Mouse (Mus musculus) layer of hippocampus, postnatal 10 days (tissue): ENCODE results near the gene Aff1. TPM values are rescaled to one million over a fixed set of nuclear protein-coding genes. Genes with fewer than 3 reads are reported as not detected.
A peak's percentile ranks its signal among the peaks of the same experiment; 100 is the strongest.

Experiments
- DNase-seq, 2 experiments: peaks; one replicate each; pipeline ENCODE4 v3.0.0; 2021; ENCODE audit warnings: low spot score in 2 of 2
- total RNA-seq, 2 experiments: library from RNA; stranded (reverse); gene quantifications; 2 replicates each; pipeline ENCODE4 v1.2.3; 2021

Aff1 gene
- total RNA-seq, 2 experiments from 2014 or later, result 10.3 to 11.1 TPM

DNA sequence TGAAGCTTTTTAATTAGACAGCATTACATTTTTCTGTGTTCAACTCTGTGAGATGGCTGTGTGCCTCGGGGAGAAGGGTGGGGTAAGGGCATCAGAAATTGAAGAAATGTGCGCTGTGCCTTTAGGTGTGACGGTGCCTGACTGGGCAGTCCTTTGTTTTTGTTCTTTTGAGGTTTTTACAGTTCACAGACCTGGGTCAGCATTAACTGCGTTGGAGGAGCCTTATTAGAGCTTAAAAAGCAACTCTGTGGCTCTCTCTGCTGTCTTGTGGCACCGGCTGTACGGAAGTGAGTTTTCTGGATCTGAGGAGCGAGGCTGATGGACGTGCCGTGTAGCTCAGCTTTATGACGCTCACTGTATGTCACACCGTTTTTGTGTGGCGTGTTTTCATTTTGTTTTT is 137.0 kb downstream of the Aff1 start:
- no peak for DNase-seq

- no peak for DNase-seq
These were observed 138.7 kb downstream of the Aff1 start for GRCm38 (mm10) chr5:103830886-103831285.

DNA sequence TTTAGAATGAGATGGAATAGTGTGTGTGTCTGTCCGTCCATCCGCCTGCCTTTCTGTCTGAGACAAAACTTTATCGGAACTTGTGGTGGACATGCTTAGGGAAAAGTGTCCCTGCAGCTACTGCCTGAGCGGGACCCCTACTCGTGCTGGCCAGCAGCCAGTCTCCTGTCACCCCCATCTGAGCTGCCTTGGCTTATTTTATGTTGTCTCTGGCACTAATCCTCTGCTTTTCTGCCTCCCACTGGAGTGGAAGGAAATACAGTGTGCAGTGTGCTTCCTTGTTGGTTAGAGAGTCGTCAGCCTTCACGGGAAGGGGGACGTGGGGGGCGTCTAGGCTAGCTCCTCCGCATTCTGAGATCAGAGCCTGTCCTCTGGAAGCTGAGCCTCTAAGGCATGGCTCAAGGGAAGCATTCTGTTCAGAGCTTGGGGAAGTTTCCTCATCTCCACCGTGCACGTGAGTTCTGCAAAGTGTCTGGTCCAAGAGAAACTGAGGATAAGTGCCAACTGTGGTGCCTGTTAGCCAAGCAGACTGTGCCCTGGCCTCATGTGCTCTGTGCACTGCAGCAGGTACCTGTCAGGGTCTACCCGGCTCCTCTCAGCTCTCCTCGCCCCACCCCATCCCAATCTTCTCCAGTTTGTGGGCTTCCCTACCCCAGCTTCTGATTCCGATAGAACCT is 143.4 kb downstream of the Aff1 start:
- no peak for DNase-seq

- DNase-seq, result peak in 1 of 2 experiments; percentile 10
These were observed 144.1 kb downstream of the Aff1 start for GRCm38 (mm10) chr5:103836148-103836784.

- DNase-seq, result no peak
These were observed 146.5 kb downstream of the Aff1 start for GRCm38 (mm10) chr5:103838550-103839264.

GRCm38 (mm10) chr5:103839265-103839626 is 147.1 kb downstream of the Aff1 start:
- no peak for DNase-seq

- peak; percentile 58 to 73 for DNase-seq
These were observed 151.8 kb downstream of the Aff1 start for GRCm38 (mm10) chr5:103843938-103844337.

DNA sequence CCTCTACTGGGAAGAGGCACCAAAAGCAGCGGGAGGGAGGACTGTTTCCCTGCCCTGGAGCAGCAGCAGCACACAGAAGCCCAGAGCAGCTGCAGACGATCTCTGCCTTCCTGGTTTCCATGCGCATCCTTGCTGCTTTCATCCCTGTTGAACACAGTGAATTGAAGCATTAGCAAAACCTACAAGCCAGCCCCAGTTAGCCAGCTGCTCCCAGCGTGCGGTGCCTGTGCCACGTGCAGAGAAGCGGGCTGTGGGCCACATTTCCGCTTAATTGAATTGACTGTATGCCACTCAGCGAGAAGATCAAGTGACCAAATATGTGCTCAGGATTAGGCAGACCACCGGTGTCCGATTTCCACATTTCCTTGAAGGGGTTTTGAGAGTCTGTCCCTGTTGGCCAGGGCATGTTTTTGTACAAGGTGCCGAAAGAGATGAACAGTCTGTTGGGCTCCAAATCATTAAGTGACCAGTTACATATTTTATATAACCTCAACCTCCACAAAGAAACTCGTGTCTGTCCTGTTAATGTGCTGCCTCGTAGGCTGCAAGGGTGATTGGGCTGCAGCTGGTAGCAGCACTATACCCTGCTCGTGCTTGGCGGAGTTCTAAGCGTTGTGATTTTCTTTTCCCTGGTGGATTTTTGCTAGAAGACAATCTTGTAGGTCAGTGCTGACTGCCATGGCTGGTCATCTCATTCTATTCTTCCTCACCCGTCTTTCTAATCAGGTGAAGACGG is 153.4 kb downstream of the Aff1 start:
- DNase-seq, result peak; percentile 65 to 69

GRCm38 (mm10) chr5:103846154-103846551 is 154.0 kb downstream of the Aff1 start:
- DNase-seq, result no peak

DNA sequence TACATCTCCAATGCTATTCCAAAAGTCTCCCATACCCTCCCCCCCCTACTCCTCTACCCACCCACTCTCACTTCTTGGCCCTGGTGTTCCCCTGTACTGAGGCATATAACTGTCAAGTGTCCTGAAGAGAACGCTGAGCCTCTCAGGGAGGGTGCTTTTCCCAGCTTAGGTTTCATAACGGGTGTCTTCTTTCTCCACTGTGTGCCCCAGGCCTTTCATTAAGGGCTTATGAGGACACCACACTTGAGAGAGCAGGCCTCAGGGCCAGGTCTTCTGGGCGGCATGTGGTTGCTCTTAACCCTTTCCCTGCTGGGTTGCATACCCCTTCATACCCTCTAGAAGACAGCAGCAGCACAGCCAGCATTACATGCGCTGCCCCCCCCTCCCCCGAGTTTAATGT is 154.4 kb downstream of the Aff1 start:
- no peak for DNase-seq

DNA sequence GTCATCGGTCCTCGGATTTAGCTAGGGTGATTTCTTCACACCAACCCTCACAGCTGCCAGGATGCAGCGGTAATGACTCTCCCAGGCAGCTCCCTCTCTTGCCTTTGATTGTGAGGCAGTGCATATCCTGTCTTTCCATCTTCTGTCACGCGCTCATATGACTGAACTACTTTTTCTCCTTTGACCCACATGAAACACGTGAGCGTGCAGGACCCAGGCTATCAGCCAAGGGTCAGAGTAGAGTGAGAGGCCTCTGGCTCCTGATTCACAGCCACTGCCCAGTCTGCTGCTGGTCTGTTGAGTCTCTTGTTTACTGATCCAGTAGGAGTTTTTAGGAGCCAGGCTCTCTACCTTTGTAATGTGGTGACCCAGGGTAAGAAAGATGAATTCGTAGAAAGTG is 156.4 kb downstream of the Aff1 start:
- DNase-seq, result no peak

GRCm38 (mm10) chr5:103852756-103853549 is 160.8 kb downstream of the Aff1 start:
- DNase-seq, result no peak

GRCm38 (mm10) chr5:103854041-103854806 is 162.1 kb downstream of the Aff1 start:
- DNase-seq, result peak; percentile 43 to 66

DNA sequence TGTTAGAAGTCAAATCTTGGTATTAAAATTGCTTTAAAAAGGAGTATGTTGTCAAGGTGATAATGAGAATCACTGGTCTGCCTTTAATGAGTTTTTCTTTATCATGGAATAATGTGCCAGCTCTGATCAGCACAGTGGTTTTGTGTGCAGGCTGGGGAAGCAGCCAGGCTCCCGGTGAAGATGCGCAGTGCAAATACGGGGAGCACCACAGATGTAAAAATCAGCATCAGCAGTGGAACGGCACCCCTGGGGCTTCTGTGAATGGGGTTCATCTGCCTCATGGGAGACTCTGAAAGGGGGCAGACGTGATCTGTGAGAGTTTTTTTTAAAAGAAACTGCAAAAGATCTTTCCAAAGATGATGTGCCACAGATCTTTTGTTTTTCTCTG is 162.6 kb downstream of the Aff1 start:
- no peak for DNase-seq

DNA sequence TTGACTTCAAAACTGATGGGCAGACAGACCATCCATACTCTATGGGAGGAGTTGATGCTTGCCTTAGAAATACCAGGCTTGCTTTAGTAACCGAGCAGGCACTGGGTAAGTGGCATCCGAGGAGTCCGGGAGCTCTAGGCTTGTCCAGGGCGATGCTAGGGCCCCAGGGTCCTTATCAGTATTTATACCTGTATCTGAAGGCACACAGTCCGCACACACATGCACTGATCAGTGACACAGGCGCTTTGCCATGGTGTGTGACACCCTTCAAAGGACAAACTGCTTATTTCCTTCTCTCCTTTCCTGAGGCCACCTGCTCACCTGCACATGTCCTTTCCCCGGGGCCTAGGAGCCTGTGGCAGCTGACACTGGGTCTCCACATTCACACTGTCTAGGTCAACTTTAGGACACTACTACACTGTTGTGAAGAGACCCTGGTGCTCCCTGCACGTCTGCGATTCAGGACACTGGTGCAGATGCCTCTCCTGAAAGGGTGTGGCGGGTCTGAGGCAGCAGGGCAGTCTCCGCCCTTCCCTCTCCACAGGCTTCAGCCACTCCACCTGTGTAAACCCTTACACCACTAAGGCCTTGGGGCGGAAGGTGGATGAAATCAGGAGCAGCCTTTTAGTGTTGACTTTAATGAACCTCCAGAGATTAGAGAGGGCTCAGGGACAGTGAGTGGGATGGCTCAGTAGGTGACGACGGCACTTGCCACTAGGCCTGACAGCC is 163.5 kb downstream of the Aff1 start:
- no peak for DNase-seq

DNA sequence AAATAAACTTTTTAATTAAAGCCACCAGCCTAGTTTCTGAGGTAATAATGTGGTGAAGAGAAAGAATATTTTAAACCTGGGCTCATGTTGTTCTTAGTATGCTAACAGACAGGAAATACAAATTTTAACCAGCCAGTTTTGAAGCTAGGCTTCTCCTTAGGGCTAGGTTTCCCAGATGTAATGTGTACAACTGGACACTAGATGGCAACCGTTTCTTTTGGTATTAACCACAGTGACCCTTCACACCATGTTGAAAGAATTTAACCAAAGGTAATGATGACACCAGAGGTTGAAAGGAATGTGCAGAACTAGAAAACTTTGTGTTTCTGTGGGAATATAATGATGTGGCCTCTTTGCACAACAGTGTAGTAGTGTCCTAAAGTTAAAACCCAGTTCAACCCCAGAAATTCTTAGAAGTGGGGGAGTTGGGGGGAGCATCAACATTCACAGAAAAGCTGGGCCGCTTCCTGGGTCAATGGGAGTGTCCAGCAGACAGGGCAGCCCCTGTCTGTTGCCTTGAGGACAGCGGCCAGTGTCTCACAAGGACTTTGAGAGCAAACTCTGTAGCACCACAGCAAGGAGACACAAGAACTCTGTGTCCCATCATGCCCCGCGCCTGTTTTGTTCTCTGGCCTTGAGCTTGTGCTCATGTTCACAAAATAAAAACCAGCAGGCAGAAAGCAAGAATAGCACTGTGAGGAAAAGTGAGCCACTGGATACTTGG is 164.3 kb downstream of the Aff1 start:
- DNase-seq, result no peak

GRCm38 (mm10) chr5:103857151-103857550 is 165.0 kb downstream of the Aff1 start:
- DNase-seq, result no peak

- no peak for DNase-seq
These were observed 168.4 kb downstream of the Aff1 start for GRCm38 (mm10) chr5:103860622-103861021.

DNA sequence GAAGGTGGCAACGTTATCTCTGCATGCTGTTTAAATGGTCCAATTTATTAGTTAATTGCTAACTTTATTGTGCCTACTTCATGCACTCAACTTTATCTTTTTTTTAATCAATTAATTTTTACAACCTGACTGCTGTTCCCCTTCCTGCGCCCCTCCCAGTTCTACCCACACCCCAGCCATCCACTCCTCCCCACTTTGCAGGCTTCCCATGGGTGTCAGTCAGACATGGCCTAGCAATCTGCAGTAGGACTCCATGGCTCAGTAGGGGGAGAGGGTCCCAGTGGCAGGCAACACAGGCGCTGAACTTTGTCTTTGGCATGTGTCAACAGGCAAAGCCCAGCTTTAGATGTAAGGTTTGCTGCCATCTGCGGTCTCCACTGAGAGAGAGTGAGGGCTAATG is 171.6 kb downstream of the Aff1 start:
- DNase-seq, result no peak
